Mouse (Mus musculus): Measurements from ENCODE around the gene Mindy3.

Gene Mindy3

GRCm38 (mm10) chr2:12307311-12307710 lies 112.0 kb downstream of the Mindy3 start:
- in situ Hi-C loops (cut with MboI, MseI), result loop anchor here in 1 of 2 experiments (10.0 kb wide), 1 partner anchor 503 kb away; no protein-coding TSS in a partner anchor

GRCm38 (mm10) chr2:12305064-12305650 lies 114.1 kb downstream of the Mindy3 start:
- in situ Hi-C loops (cut with MboI, MseI), result loop anchor here in 1 of 2 experiments (10.0 kb wide), 1 partner anchor 500 kb away; no protein-coding TSS in a partner anchor

GRCm38 (mm10) chr2:12301431-12302170 lies 117.7 kb downstream of the Mindy3 start, which contains the start of gene Itga8:
Gene Itga8, minus strand, starts transcription at chr2:12301922.
- in situ Hi-C loops (cut with MboI, MseI), result loop anchor here in 1 of 2 experiments (5.0 to 10.0 kb wide), 2 partner anchors 294 to 497 kb away; no protein-coding TSS in a partner anchor

GRCm38 (mm10) chr2:12300449-12301228 lies 118.6 kb downstream of the Mindy3 start:
- in situ Hi-C loops (cut with MboI, MseI), result loop anchor here in 1 of 2 experiments (5.0 to 10.0 kb wide), 2 partner anchors 293 to 496 kb away; no protein-coding TSS in a partner anchor

GRCm38 (mm10) chr2:12297287-12297686 lies 122.0 kb downstream of the Mindy3 start:
- in situ Hi-C loops (cut with MboI, MseI), result no loop called here
